Mouse (Mus musculus) heart, postnatal 0 days (tissue): ENCODE data around the gene Mob3b.

Source experiments
- CTCF ChIP-seq: IDR thresholded peaks from 2 replicates; pipeline ENCODE4 v1.5.1; 2016; ENCODE audit warnings: antibody characterized with exemption, control low read depth, low read depth
- EP300 ChIP-seq: IDR thresholded peaks from 2 replicates; pipeline ENCODE4 v1.6.1; 2016; ENCODE audit warnings: antibody characterized with exemption, low read depth

DNA sequence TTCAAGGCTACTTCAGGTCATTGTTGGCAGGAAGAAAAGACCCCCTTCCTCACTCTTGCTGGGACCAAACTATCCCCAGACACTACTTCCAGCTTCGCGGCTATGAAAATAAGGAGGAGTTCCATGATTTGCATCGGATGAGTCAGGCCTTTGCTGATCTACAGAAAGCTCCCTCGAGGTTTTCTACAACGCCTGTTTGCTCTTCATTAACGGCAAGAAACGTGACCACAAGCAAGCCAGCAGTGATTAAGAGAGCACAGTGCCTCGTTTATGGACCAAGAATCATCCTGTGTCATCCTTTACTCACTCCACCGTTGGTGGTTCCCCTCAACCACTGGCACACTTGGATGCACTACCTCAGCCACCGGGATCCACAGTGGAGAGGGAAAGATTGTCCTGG is 11.6 kb downstream of the Mob3b start:
- TF ChIP-seq CTCF, result no peak
- TF ChIP-seq EP300, result no peak
